Mouse (Mus musculus) embryonic fibroblast, embryonic 13.5 days (primary cell): Measurements from ENCODE around the gene Zkscan1.

Source experiments
- CTCF ChIP-seq: IDR thresholded peaks from 2 replicates; pipeline ENCODE4 v1.5.1; 2011; ENCODE audit warnings: mild to moderate bottlenecking, control low read depth, low read length, moderate library complexity, borderline replicate concordance; ENCODE audit not compliant: insufficient read depth
- POLR2A ChIP-seq: IDR thresholded peaks from 2 replicates; pipeline ENCODE4 v1.6.1; 2011; ENCODE audit warnings: low read depth, mild to moderate bottlenecking, control low read depth, low read length, moderate library complexity

DNA sequence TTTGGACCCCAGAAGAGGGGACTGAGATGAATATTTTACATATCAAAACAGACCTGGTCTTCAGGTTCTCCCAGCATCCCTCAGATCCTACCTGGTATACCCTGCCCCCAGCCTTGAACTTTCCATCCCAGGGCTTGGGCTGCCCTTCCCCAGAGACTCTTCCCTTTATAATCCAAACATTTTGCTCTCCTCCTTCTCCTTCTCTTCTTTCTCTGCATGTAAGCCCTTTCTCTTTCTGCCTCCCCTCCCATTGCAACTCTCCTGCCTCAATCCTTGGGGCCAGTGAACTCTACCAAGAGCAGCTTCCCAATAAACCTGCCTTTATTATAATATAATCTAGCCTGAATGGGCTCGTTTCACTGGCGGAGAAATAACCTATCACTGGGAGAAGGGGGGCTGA lies 948 bp upstream of the Zkscan1 start:
- no peak for TF ChIP-seq CTCF
- TF ChIP-seq POLR2A = no peak
